Mouse (Mus musculus) hindbrain, embryonic 12.5 days (tissue): ENCODE results near the gene Gpr21. TPM values are rescaled to one million over a fixed set of nuclear protein-coding genes. Genes with fewer than 3 reads are reported as not detected.
"Not testable (repeated sequence)": the region's sequence is repeated elsewhere in the genome, so short reads cannot be mapped to it uniquely, and the experiment has no call there.

Experiments
- ATAC-seq: fragments of 200-750 bp; cut with Nextera tagmentation; 2 replicates; pipeline ENCODE4 v1.8.0; 2017; ENCODE audit warnings: moderate TSS enrichment; ENCODE audit not compliant: low FRiP score
- H3K27ac ChIP-seq: fragments of 300-500 bp; sonication (generic); 2 replicates; pipeline ENCODE4 v1.5.1; 2016; ENCODE audit warnings: mild to moderate bottlenecking
- H3K27me3 ChIP-seq: fragments of 300-500 bp; sonication (generic); 2 replicates; pipeline ENCODE4 v1.6.1; 2016; ENCODE audit warnings: mild to moderate bottlenecking
- H3K36me3 ChIP-seq: fragments of 300-500 bp; sonication (generic); 2 replicates; pipeline ENCODE4 v1.6.1; 2016; ENCODE audit warnings: mild to moderate bottlenecking
- H3K4me1 ChIP-seq: fragments of 300-500 bp; sonication (generic); 2 replicates; pipeline ENCODE4 v1.6.1; 2016
- H3K4me2 ChIP-seq: fragments of 300-500 bp; sonication (generic); replicated peaks from 2 replicates; pipeline ENCODE4 v1.6.1; 2016; ENCODE audit warnings: mild to moderate bottlenecking
- H3K4me3 ChIP-seq: fragments of 300-500 bp; sonication (generic); 2 replicates; pipeline ENCODE4 v1.5.1; 2016; ENCODE audit warnings: mild to moderate bottlenecking
- H3K9ac ChIP-seq: fragments of 300-500 bp; sonication (generic); 2 replicates; pipeline ENCODE4 v1.6.1; 2016; ENCODE audit warnings: mild to moderate bottlenecking, moderate library complexity
- H3K9me3 ChIP-seq: fragments of 300-500 bp; sonication (generic); replicated peaks from 2 replicates; pipeline ENCODE4 v1.6.1; 2016; ENCODE audit warnings: mild to moderate bottlenecking
- WGBS: fragments of 180-500 bp; shearing (Covaris S2); methylation state at CpG from one replicate; pipeline ENCODE4 v1.1.7; 2016; 5-methylcytosine and 5-hydroxymethylcytosine counted together
- polyA plus RNA-seq: library from polyadenylated mRNA; unstranded; fragments of >200 nt; fragmentation: Nextera tagmentation; extraction: Ambion mirVana; gene quantifications from 2 replicates; pipeline ENCODE4 v1.2.1, GENCODE M21; 2016

Gene Gpr21
- 5.7 and 6.1 TPM in 2 replicates for polyA plus RNA-seq

DNA sequence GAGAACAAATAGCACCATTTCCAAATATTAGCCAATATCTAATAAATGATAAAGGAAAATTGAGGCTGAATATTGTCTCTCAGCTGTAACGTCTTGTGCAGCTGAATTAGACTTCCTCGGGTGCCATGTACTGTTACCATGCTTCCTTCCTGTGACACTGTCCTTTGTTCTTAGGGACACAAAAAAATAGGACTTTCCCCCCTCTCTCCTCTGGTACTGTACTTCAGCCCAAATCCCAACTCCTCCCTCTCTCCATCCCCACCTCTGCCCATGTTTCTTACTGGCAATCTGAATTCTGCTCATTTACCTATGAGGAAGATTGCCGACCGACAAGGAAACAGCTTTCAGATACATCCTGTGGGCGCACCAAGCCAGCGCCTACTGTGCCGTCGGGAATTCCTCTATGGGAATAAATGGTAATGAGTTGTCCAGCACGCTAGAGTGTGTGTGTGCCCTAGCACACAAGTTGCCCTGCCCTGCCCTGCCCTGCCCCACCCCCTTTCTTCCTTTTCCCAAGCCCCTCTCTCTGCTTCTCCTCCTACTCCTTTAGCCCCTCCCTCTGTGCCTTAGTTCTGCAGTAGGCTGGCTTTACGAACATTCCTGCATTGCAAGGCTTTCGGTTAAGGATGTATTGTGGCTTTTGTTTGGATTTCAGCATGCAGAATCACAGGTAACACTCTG is at the start of gene Gpr21:
Gene Gpr21, plus strand, starts transcription at position 303 of the 681 bp plus-strand sequence.
- no peaks in the 10 kb centered on the region for H3K9me3 ChIP-seq
- H3K4me1 ChIP-seq, result peaks cover 15% of the 10 kb centered on the region
- peak within 1 kb of the TSS; percentile 70 for H3K27ac ChIP-seq
- peak; percentile 75 for ATAC-seq
- H3K36me3 ChIP-seq, result peaks cover 22% of the 10 kb centered on the region
- peak within 1 kb of the TSS; percentile 44 for H3K4me2 ChIP-seq
- peak within 1 kb of the TSS; percentile 54 for H3K9ac ChIP-seq
- H3K27me3 ChIP-seq, result no peaks in the 10 kb centered on the region
- 21% methylated on average over 11 of the region's 11 CpGs for WGBS
- H3K4me3 ChIP-seq, result peak within 1 kb of the TSS; percentile 24

DNA sequence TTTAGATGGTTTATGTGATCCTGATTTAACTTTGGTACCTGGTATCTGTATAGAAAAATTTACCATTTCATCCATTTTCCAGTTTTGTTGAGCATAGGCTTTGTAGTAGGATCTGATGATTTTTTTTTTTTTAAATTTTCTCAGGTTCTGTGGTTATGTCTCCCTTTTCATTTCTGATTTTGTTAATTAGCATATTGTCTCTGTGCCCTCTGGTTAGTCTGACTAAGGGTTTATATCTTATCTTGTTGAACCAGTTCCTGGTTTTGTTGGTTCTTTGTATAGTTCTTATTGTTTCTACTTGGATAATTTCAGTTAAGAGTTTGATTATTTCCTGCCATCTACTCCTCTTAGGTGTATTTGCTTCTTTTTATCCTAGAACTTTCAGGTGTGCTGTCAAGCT is 36.6 kb upstream of the Gpr21 start:
- H3K4me3 ChIP-seq, result no peak overlapping the region
- no peak for ATAC-seq
- peaks cover 46% of the 10 kb centered on the region for H3K36me3 ChIP-seq
- no peaks in the 10 kb centered on the region for H3K4me1 ChIP-seq
- no peaks in the 10 kb centered on the region for H3K9me3 ChIP-seq
- no peak overlapping the region for H3K27ac ChIP-seq
- H3K9ac ChIP-seq, result no peak overlapping the region
- no peak overlapping the region for H3K4me2 ChIP-seq
- H3K27me3 ChIP-seq, result no peaks in the 10 kb centered on the region

DNA sequence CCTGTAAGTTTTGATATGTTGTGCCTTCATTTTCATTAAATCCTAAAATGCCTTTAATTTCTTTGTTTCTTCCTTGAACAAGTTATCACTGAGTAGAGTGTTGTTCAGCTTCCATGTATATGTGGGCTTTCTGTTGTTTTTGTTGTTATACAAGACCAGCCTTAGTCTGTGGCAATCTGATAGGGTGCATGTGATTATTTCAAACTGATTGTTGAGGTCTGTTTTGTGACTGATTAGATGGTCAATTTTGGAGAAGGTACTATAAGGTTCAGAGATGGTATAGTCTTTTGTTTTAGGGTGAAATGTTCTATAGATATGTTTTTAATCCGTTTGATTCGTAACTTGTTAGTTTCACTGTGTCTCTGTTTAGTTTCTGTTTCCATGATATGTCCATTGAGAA is 36.1 kb upstream of the Gpr21 start:
- no peaks in the 10 kb centered on the region for H3K27me3 ChIP-seq
- H3K4me1 ChIP-seq, result no peaks in the 10 kb centered on the region
- H3K27ac ChIP-seq, result no peak overlapping the region
- no peak overlapping the region for H3K4me3 ChIP-seq
- ATAC-seq, result no peak
- H3K36me3 ChIP-seq, result peaks cover 44% of the 10 kb centered on the region
- H3K9ac ChIP-seq, result no peak overlapping the region
- no peaks in the 10 kb centered on the region for H3K9me3 ChIP-seq
- no peak overlapping the region for H3K4me2 ChIP-seq
- 100% methylated on average over 2 of the region's 2 CpGs for WGBS

DNA sequence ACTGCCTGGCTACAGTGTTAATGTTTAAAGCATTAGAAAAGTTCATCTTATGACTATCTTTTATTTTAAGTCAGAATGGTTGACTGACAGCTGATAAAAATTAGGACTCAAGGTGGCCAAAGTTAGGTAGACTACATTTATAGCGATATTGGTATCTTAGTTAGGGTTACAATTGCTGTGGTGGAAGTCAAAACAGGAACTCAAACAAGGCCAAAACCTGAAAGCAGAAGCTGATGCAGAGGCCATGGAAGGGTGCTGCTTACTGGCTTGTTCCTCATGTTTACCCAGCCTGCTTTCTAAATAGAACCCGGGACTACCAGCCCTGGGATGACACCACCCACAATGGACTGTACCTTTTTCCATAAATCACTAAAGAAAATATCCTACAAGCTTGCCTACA is 32.0 kb upstream of the Gpr21 start:
- Histone ChIP-seq H3K36me3 (peaks cover 25% of the 10 kb centered on the region), H3K4me1 (no peaks in the 10 kb centered on the region), H3K9ac (no peak overlapping the region), H3K27ac (no peak overlapping the region), H3K4me2 (no peak overlapping the region), H3K27me3 (no peaks in the 10 kb centered on the region), H3K4me3 (no peak overlapping the region), H3K9me3 (no peaks in the 10 kb centered on the region)
- ATAC-seq, result no peak
- 92% methylated on average over 2 of the region's 2 CpGs for WGBS

DNA sequence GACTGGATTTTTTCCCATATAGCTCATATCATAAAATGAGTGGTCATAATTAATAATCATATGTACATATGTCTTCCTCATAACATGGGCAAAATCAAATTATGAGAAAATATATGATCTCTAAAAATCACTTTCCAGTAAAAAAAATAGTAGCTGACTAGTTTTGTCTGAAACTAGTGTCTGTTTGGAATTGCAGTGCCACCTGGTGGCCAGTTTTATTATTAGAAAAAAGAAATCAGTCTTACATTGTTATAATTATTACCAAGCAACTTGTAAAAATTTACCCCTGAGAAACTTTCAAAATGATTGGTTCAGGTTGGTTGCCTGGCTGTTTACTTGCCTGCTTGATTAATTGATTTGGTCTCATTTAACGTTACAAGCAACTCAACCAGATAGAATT is 30.8 kb upstream of the Gpr21 start:
- H3K36me3 ChIP-seq, result peaks cover 35% of the 10 kb centered on the region
- H3K27me3 ChIP-seq, result no peaks in the 10 kb centered on the region
- H3K9ac ChIP-seq, result no peak overlapping the region
- no peak overlapping the region for H3K27ac ChIP-seq
- no peak overlapping the region for H3K4me2 ChIP-seq
- WGBS, result 87% methylated on average over 1 of the region's 1 CpGs
- no peak overlapping the region for H3K4me3 ChIP-seq
- ATAC-seq, result no peak
- no peaks in the 10 kb centered on the region for H3K9me3 ChIP-seq
- H3K4me1 ChIP-seq, result no peaks in the 10 kb centered on the region

DNA sequence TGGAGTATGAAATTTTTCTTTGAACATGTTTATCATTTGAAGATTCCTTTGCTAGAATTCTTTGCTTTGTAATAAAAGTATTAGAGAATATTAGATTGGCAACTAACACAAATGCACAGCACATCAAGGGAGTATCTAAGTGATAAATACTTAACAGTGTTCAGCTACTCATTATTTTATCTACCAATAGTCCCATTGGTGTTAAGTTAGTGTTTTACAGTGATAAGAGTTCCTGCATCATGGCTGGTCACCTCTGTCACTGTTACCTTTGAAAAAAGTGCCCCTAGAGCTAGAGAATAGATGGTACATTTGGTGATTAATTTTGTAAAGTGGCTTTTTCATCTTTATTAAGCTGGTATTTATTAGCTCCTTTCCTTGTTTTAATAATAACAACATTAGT is 29.7 kb upstream of the Gpr21 start:
- Histone ChIP-seq H3K27me3 (no peaks in the 10 kb centered on the region), H3K9ac (no peak overlapping the region), H3K4me2 (no peak overlapping the region), H3K27ac (no peak overlapping the region), H3K4me3 (no peak overlapping the region), H3K9me3 (no peaks in the 10 kb centered on the region), H3K4me1 (no peaks in the 10 kb centered on the region), H3K36me3 (peaks cover 42% of the 10 kb centered on the region)
- ATAC-seq, result no peak

DNA sequence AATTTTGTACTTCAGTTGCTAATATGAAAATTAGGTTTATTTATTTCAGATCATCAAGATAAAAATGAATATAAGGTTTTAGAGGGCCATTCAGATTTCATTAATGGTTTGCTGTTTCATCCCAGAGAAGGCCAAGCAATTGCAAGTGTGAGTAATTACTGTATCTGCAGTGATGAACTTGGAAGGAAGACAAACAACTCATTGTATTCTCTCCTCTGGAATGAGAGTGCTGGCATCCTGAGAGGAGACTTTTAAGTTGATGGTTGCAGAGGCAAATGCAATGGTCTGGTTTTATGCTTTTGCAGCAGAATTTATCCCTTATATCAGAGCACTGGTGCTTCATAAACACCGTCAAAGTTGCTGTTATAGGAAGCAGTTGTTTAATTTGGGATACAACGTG is 27.2 kb upstream of the Gpr21 start:
- no peaks in the 10 kb centered on the region for H3K4me1 ChIP-seq
- H3K9ac ChIP-seq, result no peak overlapping the region
- WGBS, result 96% methylated on average over 2 of the region's 2 CpGs
- no peak overlapping the region for H3K27ac ChIP-seq
- ATAC-seq, result no peak
- peaks cover 50% of the 10 kb centered on the region for H3K36me3 ChIP-seq
- no peaks in the 10 kb centered on the region for H3K27me3 ChIP-seq
- H3K9me3 ChIP-seq, result no peaks in the 10 kb centered on the region
- no peak overlapping the region for H3K4me3 ChIP-seq
- no peak overlapping the region for H3K4me2 ChIP-seq

DNA sequence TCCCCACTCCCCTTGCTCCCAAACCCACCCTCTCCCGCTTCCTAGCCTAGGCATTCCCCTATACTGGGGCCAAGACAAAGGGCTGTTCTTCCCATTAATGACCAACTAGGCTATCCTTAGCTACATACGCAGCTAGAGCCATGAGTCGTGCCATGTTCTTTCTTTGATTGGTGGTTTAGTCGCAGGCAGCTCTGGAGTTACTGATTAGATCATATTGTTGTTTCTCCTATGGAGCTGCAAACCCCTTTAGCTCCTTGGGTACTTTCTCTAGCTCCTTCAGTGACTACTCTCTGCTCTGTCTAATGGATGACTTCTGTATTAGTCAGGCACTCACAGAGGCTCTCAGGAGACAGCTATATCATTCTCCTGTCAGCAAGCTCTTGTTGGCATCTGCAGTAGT is 18.8 kb upstream of the Gpr21 start:
- no peaks in the 10 kb centered on the region for H3K4me1 ChIP-seq
- 96% methylated on average over 4 of the region's 4 CpGs for WGBS
- H3K9ac ChIP-seq, result no peak overlapping the region
- no peaks in the 10 kb centered on the region for H3K9me3 ChIP-seq
- H3K4me2 ChIP-seq, result no peak overlapping the region
- H3K27ac ChIP-seq, result no peak overlapping the region
- H3K27me3 ChIP-seq, result no peaks in the 10 kb centered on the region
- no peak for ATAC-seq
- peaks cover 38% of the 10 kb centered on the region for H3K36me3 ChIP-seq
- H3K4me3 ChIP-seq, result no peak overlapping the region

DNA sequence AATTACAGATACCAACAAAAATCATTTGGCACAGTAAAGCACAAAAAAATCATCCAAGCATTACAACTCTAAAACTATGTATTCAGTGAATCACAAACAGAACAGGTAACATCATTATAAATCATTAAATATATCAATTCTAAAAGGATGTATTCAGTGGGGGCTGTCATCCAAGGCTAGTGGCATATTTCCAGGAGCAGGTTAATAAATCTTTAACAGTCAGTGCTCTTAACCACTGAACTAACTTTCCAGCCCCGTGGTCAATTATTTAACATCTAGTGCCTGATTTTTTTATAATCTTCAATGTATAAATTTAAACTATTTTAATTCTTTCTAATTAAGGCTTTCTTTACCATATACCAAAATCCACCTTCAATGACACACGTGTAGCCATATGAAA is 10.3 kb upstream of the Gpr21 start:
- not testable (repeated sequence) for H3K27ac ChIP-seq, H3K9ac ChIP-seq, H3K4me1 ChIP-seq, H3K27me3 ChIP-seq, ATAC-seq, H3K9me3 ChIP-seq, H3K4me2 ChIP-seq, H3K4me3 ChIP-seq
- peaks cover 30% of the 10 kb centered on the region for H3K36me3 ChIP-seq
- WGBS, result 90% methylated on average over 2 of the region's 2 CpGs

DNA sequence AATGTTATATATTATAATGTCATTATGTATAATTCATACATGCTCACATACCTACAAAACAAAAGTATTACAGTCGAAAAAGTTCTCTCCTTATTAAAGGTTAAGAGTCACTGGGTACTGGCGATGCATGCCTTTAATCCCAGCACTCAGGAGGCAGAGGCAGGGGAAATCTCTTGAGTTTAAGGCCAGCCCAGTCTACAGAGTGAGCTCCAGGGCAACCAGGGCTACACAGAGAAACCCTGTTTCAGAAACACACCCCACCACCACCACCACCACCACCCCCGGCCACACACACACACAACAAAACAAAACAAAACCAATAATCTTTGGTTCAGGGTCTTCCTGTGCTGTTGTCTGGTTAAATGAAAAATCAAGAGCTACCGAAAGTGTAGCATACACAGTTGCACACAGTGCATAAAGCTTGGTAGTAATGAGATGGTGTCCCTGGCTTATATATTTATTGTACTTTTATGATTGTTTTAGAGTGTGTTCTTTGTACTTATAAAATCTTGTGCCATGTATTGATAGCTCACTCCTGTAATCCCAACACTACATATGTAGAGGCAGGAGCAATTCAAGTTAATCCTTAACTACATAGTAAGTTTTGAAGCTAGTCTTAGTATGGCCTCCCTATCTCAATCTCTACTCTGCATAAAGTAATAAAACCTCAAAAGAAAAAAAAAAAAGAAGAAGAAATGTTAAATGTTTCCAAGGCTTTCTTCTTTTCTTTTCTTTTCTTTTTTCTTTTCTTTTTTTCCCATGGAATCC is 4.8 kb upstream of the Gpr21 start:
- Histone ChIP-seq H3K9ac (no peak overlapping the region), H3K9me3 (no peaks in the 10 kb centered on the region), H3K27ac (no peak overlapping the region), H3K4me1 (peaks cover 7% of the 10 kb centered on the region), H3K27me3 (no peaks in the 10 kb centered on the region), H3K36me3 (peaks cover 29% of the 10 kb centered on the region), H3K4me2 (no peak overlapping the region), H3K4me3 (no peak overlapping the region)
- no peak for ATAC-seq
- 89% methylated on average over 4 of the region's 4 CpGs for WGBS

DNA sequence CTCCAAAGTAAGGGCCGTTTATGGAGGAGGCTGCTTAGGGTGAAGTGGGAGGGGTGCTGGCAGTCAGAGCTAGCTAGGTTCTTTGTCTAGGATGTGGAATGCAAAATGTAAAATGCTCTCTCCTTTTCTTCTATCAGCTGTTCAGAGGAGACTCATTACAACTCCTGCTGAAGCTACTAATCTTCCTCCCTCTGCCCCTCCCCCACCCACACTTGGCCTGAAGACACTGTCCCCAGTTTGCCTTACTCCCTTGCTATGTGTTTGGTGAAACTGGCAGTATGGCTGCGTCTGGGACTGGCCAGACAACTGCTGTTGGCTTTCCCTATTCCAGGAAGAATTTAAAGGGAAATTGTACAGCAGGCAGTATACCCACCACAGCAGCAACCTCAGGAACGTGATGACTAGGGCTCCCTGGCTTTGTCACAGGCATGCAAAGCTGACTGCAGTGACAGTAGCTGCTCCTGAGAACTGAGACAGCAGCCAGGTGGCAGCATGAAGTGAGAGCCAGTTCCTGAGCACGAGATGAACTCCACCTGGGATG is 860 bp downstream of the Gpr21 start:
- ATAC-seq, result peak; percentile 62
- Histone ChIP-seq H3K4me3 (peak overlapping the region; percentile 15), H3K27ac (peak overlapping the region; percentile 70)

DNA sequence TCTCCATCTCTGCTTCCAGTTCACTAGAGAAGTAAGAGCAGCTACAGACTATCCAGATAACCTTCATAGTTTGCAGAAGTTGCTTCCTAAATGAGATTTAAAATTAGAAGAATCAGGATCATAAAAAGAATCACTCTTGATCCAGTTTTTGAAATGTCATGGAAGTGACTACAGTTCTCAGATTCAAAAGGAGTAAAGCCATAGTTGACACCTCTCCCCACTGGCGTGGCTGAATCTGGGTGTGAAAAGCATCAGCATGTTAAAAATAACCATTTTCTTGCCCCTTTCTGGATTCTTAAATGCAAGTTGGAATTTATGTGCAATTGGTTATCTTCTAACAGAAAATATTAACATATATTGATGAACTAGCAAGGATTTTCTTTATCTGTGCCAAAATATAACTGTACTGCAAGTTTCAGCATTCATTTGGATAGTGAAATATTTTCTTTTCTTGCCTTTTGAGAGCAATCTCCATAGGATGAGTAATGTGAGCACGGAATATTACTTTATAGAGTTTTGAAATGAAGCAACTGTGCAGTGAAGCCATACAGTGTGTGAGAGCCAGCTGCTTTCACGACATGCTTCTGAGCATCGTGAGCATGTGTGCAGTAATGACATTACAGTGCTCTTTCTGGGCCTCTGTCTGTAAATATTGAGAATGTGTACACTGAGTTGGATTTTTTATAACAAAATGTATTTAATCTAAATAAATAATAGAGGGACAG is 2.6 kb downstream of the Gpr21 start:
- H3K9me3 ChIP-seq, result no peaks in the 10 kb centered on the region
- peak overlapping the region; percentile 44; the same call in 1 of the 2 replicates for H3K4me2 ChIP-seq
- ATAC-seq, result no peak
- no peak overlapping the region for H3K4me3 ChIP-seq
- no peak overlapping the region for H3K9ac ChIP-seq
- peaks cover 15% of the 10 kb centered on the region for H3K4me1 ChIP-seq
- 88% methylated on average over 4 of the region's 4 CpGs for WGBS
- no peak overlapping the region for H3K27ac ChIP-seq
- H3K27me3 ChIP-seq, result no peaks in the 10 kb centered on the region
- peaks cover 10% of the 10 kb centered on the region for H3K36me3 ChIP-seq

More for the DNA sequence above, 860 bp downstream of the Gpr21 start:
- H3K27me3 ChIP-seq, result no peaks in the 10 kb centered on the region
- peak overlapping the region; percentile 54 for H3K9ac ChIP-seq
- H3K4me1 ChIP-seq, result peaks cover 15% of the 10 kb centered on the region
- WGBS, result 35% methylated on average over 4 of the region's 4 CpGs
- peak overlapping the region; percentile 44 for H3K4me2 ChIP-seq
- no peaks in the 10 kb centered on the region for H3K9me3 ChIP-seq
- H3K36me3 ChIP-seq, result peaks cover 19% of the 10 kb centered on the region
